ENCODE assay signal across 9 mouse cellular contexts in genomic region chr2:31069114-31069445, GRCm38 (mm10).
DNase-seq lines count a peak whose midpoint lies in the region; ATAC-seq and TF ChIP-seq lines count a peak whose summit lies in the region.
"Had no signal": no experiment of that assay in that cellular context is flagged by ENCODE, and none has a peak within 500 bp of the region (broad histone marks: within the 10 kb centered on the region; RNA-seq: fewer than 3 reads in every experiment).

No protein-coding gene starts in this region.

- no peak for TF ChIP-seq CTCF in liver, adult 2 months (IDR thresholded peaks at IDR 0.05; ENCODE audit: low read depth, low read length)

- WGBS in liver, adult 2 months: 83% methylated on average over 4 of the region's 4 CpGs
- WGBS in intestine, embryonic 16.5 days: 89% methylated on average over 4 of the region's 4 CpGs
- WGBS in neural tube, embryonic 15.5 days: 49% methylated on average over 4 of the region's 4 CpGs

- H3K9ac ChIP-seq in liver, adult 2 months (ENCODE audit: low read depth, low read length): no peak overlapping the region
- H3K9ac ChIP-seq in intestine, embryonic 16.5 days (ENCODE audit: low read depth, low read length): no peak overlapping the region
- H3K9ac ChIP-seq in neural tube, embryonic 15.5 days (replicated peaks): no peak overlapping the region

- TF ChIP-seq POLR2A in liver, adult 2 months (IDR thresholded peaks at IDR 0.05; ENCODE audit: extremely low read depth, insufficient read depth, low read length): no peak

- H3K4me1 ChIP-seq in liver, adult 2 months (ENCODE audit: control insufficient read depth, insufficient read depth, low read length): no peaks in the 10 kb centered on the region
- H3K4me1 ChIP-seq in intestine, embryonic 16.5 days (ENCODE audit: control insufficient read depth, insufficient read depth, low read length): peaks cover 6% of the 10 kb centered on the region
- peaks cover 14% of the 10 kb centered on the region for H3K4me1 ChIP-seq in neural tube, embryonic 15.5 days

- H3K9me3 ChIP-seq in intestine, embryonic 16.5 days (ENCODE audit: control insufficient read depth, low read length): no peaks in the 10 kb centered on the region
- no peaks in the 10 kb centered on the region for H3K9me3 ChIP-seq in neural tube, embryonic 15.5 days (replicated peaks)
- H3K9me3 ChIP-seq: megakaryocyte, embryonic 14.5 days had no signal

- intact Hi-C loops in left cerebral cortex, postnatal 4 days (cut with DNase I): no loop called here

- H3K27me3 ChIP-seq in liver, adult 2 months (ENCODE audit: control insufficient read depth, insufficient read depth, low read length): no peaks in the 10 kb centered on the region
- no peaks in the 10 kb centered on the region for H3K27me3 ChIP-seq in intestine, embryonic 16.5 days (replicated peaks; ENCODE audit: control insufficient read depth, insufficient read depth, low read length)
- no peaks in the 10 kb centered on the region for H3K27me3 ChIP-seq in neural tube, embryonic 15.5 days (replicated peaks)
- H3K27me3 ChIP-seq: megakaryocyte, embryonic 14.5 days had no signal

- peak; percentile 57 for DNase-seq in cerebellum, adult 11-12 months
- no peak for DNase-seq in cerebellum, postnatal 10 days
- no peak for DNase-seq in liver, adult 2 months (ENCODE audit: extremely low read depth, low read depth, low spot score)
- no peak for DNase-seq in liver
- no peak for DNase-seq in left cerebral cortex, postnatal 4 days
- DNase-seq in c-Kit-positive CD71-positive TER-119-positive erythroid progenitor cells, embryonic 14.5 days (ENCODE audit: low spot score): no peak

- H3K4me3 ChIP-seq in liver, adult 2 months (ENCODE audit: insufficient read depth, low read depth, low read length): no peak overlapping the region
- H3K4me3 ChIP-seq in intestine, embryonic 16.5 days (ENCODE audit: low read length): no peak overlapping the region
- H3K4me3 ChIP-seq in neural tube, embryonic 15.5 days (replicated peaks): no peak overlapping the region
- H3K4me3 ChIP-seq: megakaryocyte, embryonic 14.5 days had no signal

- H3K27ac ChIP-seq in liver, adult 2 months (replicated peaks; ENCODE audit: insufficient read depth, low read depth, low read length): peak overlapping the region; percentile 70
- H3K27ac ChIP-seq in intestine, embryonic 16.5 days (ENCODE audit: low read length): peak overlapping the region; percentile 61
- H3K27ac ChIP-seq in neural tube, embryonic 15.5 days (replicated peaks): peak overlapping the region; percentile 77

- no peaks in the 10 kb centered on the region for H3K79me2 ChIP-seq in liver, adult 2 months (ENCODE audit: control insufficient read depth, insufficient read depth, low read length)

- ATAC-seq in intestine, embryonic 16.5 days: no peak
- no peak for ATAC-seq in neural tube, embryonic 15.5 days (ENCODE audit: low FRiP score)

- H3K4me2 ChIP-seq in intestine, embryonic 16.5 days (ENCODE audit: low read depth, low read length): no peak overlapping the region
- H3K4me2 ChIP-seq in neural tube, embryonic 15.5 days: no peak overlapping the region

- no peaks in the 10 kb centered on the region for H3K36me3 ChIP-seq in liver, adult 2 months (ENCODE audit: control insufficient read depth, insufficient read depth, low read length)
- peaks cover 3% of the 10 kb centered on the region; the same call in 1 of the 2 replicates for H3K36me3 ChIP-seq in intestine, embryonic 16.5 days (ENCODE audit: control insufficient read depth, insufficient read depth, low read length)
- peaks cover 26% of the 10 kb centered on the region for H3K36me3 ChIP-seq in neural tube, embryonic 15.5 days
